Mouse (Mus musculus): ENCODE data around the gene Tns4. TPM values are rescaled to one million over a fixed set of nuclear protein-coding genes. Genes with fewer than 3 reads are reported as not detected.

The Tns4 gene
- 12.8 and 13.9 TPM in 2 replicates for polyA plus RNA-seq (2011; ENCODE audit: insufficient read depth, insufficient read length, low read depth, missing spikeins)

GRCm38 (mm10) chr11:99089077-99089601 is at the start of gene Tns4:
Gene Tns4 (minus strand): TSS chr11:99089306.
- no peak within 1 kb of the TSS for H3K27ac ChIP-seq (ENCODE audit: insufficient read depth, low read length)
- no peaks in the 10 kb centered on the region for H3K4me1 ChIP-seq (ENCODE audit: control insufficient read depth, insufficient read depth, low read length)
- TF ChIP-seq EP300 (IDR thresholded peaks at IDR 0.05; ENCODE audit: insufficient read depth, low read depth, low read length) (no peak), CTCF (IDR thresholded peaks at IDR 0.05; ENCODE audit: low read depth, low read length) (no peak), POLR2A (IDR thresholded peaks at IDR 0.05; ENCODE audit: insufficient read depth, low read length) (no peak)
- no peak within 1 kb of the TSS for H3K9ac ChIP-seq (ENCODE audit: low read depth, poor library complexity, severe bottlenecking)
- no peaks in the 10 kb centered on the region for H3K9me3 ChIP-seq (replicated peaks; ENCODE audit: control insufficient read depth, insufficient read depth, low read length, poor library complexity, severe bottlenecking)
- no peaks in the 10 kb centered on the region for H3K27me3 ChIP-seq (ENCODE audit: control insufficient read depth, insufficient read depth, low read length, poor library complexity, severe bottlenecking)
- no peaks in the 10 kb centered on the region for H3K36me3 ChIP-seq (ENCODE audit: control insufficient read depth, insufficient read depth, low read length, poor library complexity, severe bottlenecking)
- H3K4me3 ChIP-seq (ENCODE audit: low read depth, low read length) = no peak within 1 kb of the TSS

- Histone ChIP-seq H3K27ac (ENCODE audit: insufficient read depth, low read length) (no peak overlapping the region), H3K27me3 (ENCODE audit: control insufficient read depth, insufficient read depth, low read length, poor library complexity, severe bottlenecking) (no peaks in the 10 kb centered on the region), H3K36me3 (ENCODE audit: control insufficient read depth, insufficient read depth, low read length, poor library complexity, severe bottlenecking) (no peaks in the 10 kb centered on the region), H3K4me3 (ENCODE audit: low read depth, low read length) (no peak overlapping the region), H3K9me3 (replicated peaks; ENCODE audit: control insufficient read depth, insufficient read depth, low read length, poor library complexity, severe bottlenecking) (no peaks in the 10 kb centered on the region), H3K9ac (ENCODE audit: low read depth, poor library complexity, severe bottlenecking) (no peak overlapping the region), H3K4me1 (ENCODE audit: control insufficient read depth, insufficient read depth, low read length) (peaks cover 21% of the 10 kb centered on the region)
- TF ChIP-seq POLR2A (IDR thresholded peaks at IDR 0.05; ENCODE audit: insufficient read depth, low read length) (no peak), CTCF (IDR thresholded peaks at IDR 0.05; ENCODE audit: low read depth, low read length) (no peak), EP300 (IDR thresholded peaks at IDR 0.05; ENCODE audit: insufficient read depth, low read depth, low read length) (no peak)
Observed at GRCm38 (mm10) chr11:99137385-99137784, 48.3 kb upstream of the Tns4 start.

GRCm38 (mm10) chr11:99136961-99137360 is 47.9 kb upstream of the Tns4 start:
- Histone ChIP-seq H3K4me3 (ENCODE audit: low read depth, low read length) (no peak overlapping the region), H3K9ac (ENCODE audit: low read depth, poor library complexity, severe bottlenecking) (no peak overlapping the region), H3K36me3 (ENCODE audit: control insufficient read depth, insufficient read depth, low read length, poor library complexity, severe bottlenecking) (no peaks in the 10 kb centered on the region), H3K9me3 (replicated peaks; ENCODE audit: control insufficient read depth, insufficient read depth, low read length, poor library complexity, severe bottlenecking) (no peaks in the 10 kb centered on the region), H3K4me1 (ENCODE audit: control insufficient read depth, insufficient read depth, low read length) (peaks cover 17% of the 10 kb centered on the region), H3K27me3 (ENCODE audit: control insufficient read depth, insufficient read depth, low read length, poor library complexity, severe bottlenecking) (no peaks in the 10 kb centered on the region), H3K27ac (ENCODE audit: insufficient read depth, low read length) (no peak overlapping the region)
- TF ChIP-seq EP300 (IDR thresholded peaks at IDR 0.05; ENCODE audit: insufficient read depth, low read depth, low read length) (no peak), POLR2A (IDR thresholded peaks at IDR 0.05; ENCODE audit: insufficient read depth, low read length) (no peak), CTCF (IDR thresholded peaks at IDR 0.05; ENCODE audit: low read depth, low read length) (no peak)

- H3K27me3 ChIP-seq (ENCODE audit: control insufficient read depth, insufficient read depth, low read length, poor library complexity, severe bottlenecking) = no peaks in the 10 kb centered on the region
- no peaks in the 10 kb centered on the region for H3K9me3 ChIP-seq (replicated peaks; ENCODE audit: control insufficient read depth, insufficient read depth, low read length, poor library complexity, severe bottlenecking)
- H3K4me1 ChIP-seq (ENCODE audit: control insufficient read depth, insufficient read depth, low read length) = peaks cover 19% of the 10 kb centered on the region
- no peaks in the 10 kb centered on the region for H3K36me3 ChIP-seq (ENCODE audit: control insufficient read depth, insufficient read depth, low read length, poor library complexity, severe bottlenecking)
- H3K4me3 ChIP-seq (ENCODE audit: low read depth, low read length) = no peak overlapping the region
- H3K27ac ChIP-seq (ENCODE audit: insufficient read depth, low read length) = no peak overlapping the region
- 0 out of 2 replicates have a peak, but pooled peaks have one; percentile 18 for TF ChIP-seq EP300 (IDR thresholded peaks at IDR 0.05; ENCODE audit: insufficient read depth, low read depth, low read length)
- TF ChIP-seq CTCF (IDR thresholded peaks at IDR 0.05; ENCODE audit: low read depth, low read length) = no peak
- H3K9ac ChIP-seq (ENCODE audit: low read depth, poor library complexity, severe bottlenecking) = no peak overlapping the region
Observed at GRCm38 (mm10) chr11:99136361-99136760, 47.3 kb upstream of the Tns4 start.

- Histone ChIP-seq H3K9ac (ENCODE audit: low read depth, poor library complexity, severe bottlenecking) (no peak overlapping the region), H3K27me3 (ENCODE audit: control insufficient read depth, insufficient read depth, low read length, poor library complexity, severe bottlenecking) (no peaks in the 10 kb centered on the region), H3K9me3 (replicated peaks; ENCODE audit: control insufficient read depth, insufficient read depth, low read length, poor library complexity, severe bottlenecking) (no peaks in the 10 kb centered on the region), H3K27ac (ENCODE audit: insufficient read depth, low read length) (peak overlapping the region; percentile 62), H3K4me3 (ENCODE audit: low read depth, low read length) (no peak overlapping the region), H3K36me3 (ENCODE audit: control insufficient read depth, insufficient read depth, low read length, poor library complexity, severe bottlenecking) (no peaks in the 10 kb centered on the region), H3K4me1 (ENCODE audit: control insufficient read depth, insufficient read depth, low read length) (peaks cover 17% of the 10 kb centered on the region)
- TF ChIP-seq CTCF (IDR thresholded peaks at IDR 0.05; ENCODE audit: low read depth, low read length) (no peak), EP300 (IDR thresholded peaks at IDR 0.05; ENCODE audit: insufficient read depth, low read depth, low read length) (no peak), POLR2A (IDR thresholded peaks at IDR 0.05; ENCODE audit: insufficient read depth, low read length) (no peak)
Observed at GRCm38 (mm10) chr11:99135047-99135440, 45.9 kb upstream of the Tns4 start.

- Histone ChIP-seq H3K9me3 (replicated peaks; ENCODE audit: control insufficient read depth, insufficient read depth, low read length, poor library complexity, severe bottlenecking) (no peaks in the 10 kb centered on the region), H3K4me3 (ENCODE audit: low read depth, low read length) (no peak overlapping the region), H3K27me3 (ENCODE audit: control insufficient read depth, insufficient read depth, low read length, poor library complexity, severe bottlenecking) (no peaks in the 10 kb centered on the region), H3K36me3 (ENCODE audit: control insufficient read depth, insufficient read depth, low read length, poor library complexity, severe bottlenecking) (no peaks in the 10 kb centered on the region), H3K27ac (ENCODE audit: insufficient read depth, low read length) (peak overlapping the region; percentile 62), H3K9ac (ENCODE audit: low read depth, poor library complexity, severe bottlenecking) (no peak overlapping the region), H3K4me1 (ENCODE audit: control insufficient read depth, insufficient read depth, low read length) (peaks cover 17% of the 10 kb centered on the region)
- TF ChIP-seq POLR2A (IDR thresholded peaks at IDR 0.05; ENCODE audit: insufficient read depth, low read length) = no peak
- peak; percentile 93 for TF ChIP-seq EP300 (IDR thresholded peaks at IDR 0.05; ENCODE audit: insufficient read depth, low read depth, low read length)
- TF ChIP-seq CTCF (IDR thresholded peaks at IDR 0.05; ENCODE audit: low read depth, low read length) = no peak
Observed at GRCm38 (mm10) chr11:99134266-99135046, 45.4 kb upstream of the Tns4 start.
